Mouse (Mus musculus) embryonic facial prominence, embryonic 14.5 days (tissue): ENCODE measurements around the gene Dbh. TPM values are rescaled to one million over a fixed set of nuclear protein-coding genes. Genes with fewer than 3 reads are reported as not detected.

Experiments
- ATAC-seq: fragments of 200-750 bp; cut with Nextera tagmentation; 2 replicates; pipeline ENCODE4 v1.8.0; 2017; ENCODE audit warnings: low read depth, moderate number of reproducible peaks, moderate TSS enrichment
- DNase-seq: peaks from one replicate; pipeline ENCODE4 v3.0.0-alpha.2; 2015; ENCODE audit warnings: low spot score
- H3K27ac ChIP-seq: fragments of 300-500 bp; sonication (generic); replicated peaks from 2 replicates; pipeline ENCODE4 v1.5.1; 2014; ENCODE audit warnings: low read depth, mild to moderate bottlenecking, low read length, moderate library complexity
- H3K27me3 ChIP-seq: fragments of 300-500 bp; sonication (generic); replicated peaks from 2 replicates; pipeline ENCODE4 v1.6.1; 2014; ENCODE audit warnings: low read length; ENCODE audit not compliant: control insufficient read depth, insufficient read depth
- H3K36me3 ChIP-seq: fragments of 300-500 bp; sonication (generic); 2 replicates; pipeline ENCODE4 v1.6.1; 2014; ENCODE audit warnings: low read length, mixed read lengths; ENCODE audit not compliant: control insufficient read depth, insufficient read depth
- H3K4me1 ChIP-seq: fragments of 300-500 bp; sonication (generic); 2 replicates; pipeline ENCODE4 v1.6.1; 2014; ENCODE audit warnings: antibody characterized with exemption, low read length; ENCODE audit not compliant: control insufficient read depth, insufficient read depth
- H3K4me2 ChIP-seq: fragments of 300-500 bp; sonication (generic); 2 replicates; pipeline ENCODE4 v1.6.1; 2014; ENCODE audit warnings: low read depth, mild to moderate bottlenecking, low read length, moderate library complexity, mixed read lengths
- H3K4me3 ChIP-seq: fragments of 300-500 bp; sonication (generic); 2 replicates; pipeline ENCODE4 v1.5.1; 2014; ENCODE audit warnings: low read depth, mild to moderate bottlenecking, low read length
- H3K9ac ChIP-seq: fragments of 300-500 bp; sonication (generic); 2 replicates; pipeline ENCODE4 v1.6.1; 2014; ENCODE audit warnings: low read depth, mild to moderate bottlenecking, low read length, moderate library complexity, mixed read lengths
- H3K9me3 ChIP-seq: fragments of 300-500 bp; sonication (generic); 2 replicates; pipeline ENCODE4 v1.6.1; 2016; ENCODE audit warnings: low read length; ENCODE audit not compliant: control insufficient read depth
- WGBS: fragments of 180-500 bp; shearing (Covaris S2); extraction: QIAGEN DNeasy Blood & Tissue Kit; methylation state at CpG from one replicate; pipeline ENCODE4 v1.1.7; 2014; 5-methylcytosine and 5-hydroxymethylcytosine counted together
- polyA plus RNA-seq: library from polyadenylated mRNA; unstranded; fragments of >200 nt; fragmentation: Nextera tagmentation; extraction: Ambion mirVana; gene quantifications from 2 replicates; pipeline ENCODE4 v1.2.1, GENCODE M21; 2014

Gene Dbh
- polyA plus RNA-seq, 1 experiment from 2014 or later: 3.9 TPM

DNA sequence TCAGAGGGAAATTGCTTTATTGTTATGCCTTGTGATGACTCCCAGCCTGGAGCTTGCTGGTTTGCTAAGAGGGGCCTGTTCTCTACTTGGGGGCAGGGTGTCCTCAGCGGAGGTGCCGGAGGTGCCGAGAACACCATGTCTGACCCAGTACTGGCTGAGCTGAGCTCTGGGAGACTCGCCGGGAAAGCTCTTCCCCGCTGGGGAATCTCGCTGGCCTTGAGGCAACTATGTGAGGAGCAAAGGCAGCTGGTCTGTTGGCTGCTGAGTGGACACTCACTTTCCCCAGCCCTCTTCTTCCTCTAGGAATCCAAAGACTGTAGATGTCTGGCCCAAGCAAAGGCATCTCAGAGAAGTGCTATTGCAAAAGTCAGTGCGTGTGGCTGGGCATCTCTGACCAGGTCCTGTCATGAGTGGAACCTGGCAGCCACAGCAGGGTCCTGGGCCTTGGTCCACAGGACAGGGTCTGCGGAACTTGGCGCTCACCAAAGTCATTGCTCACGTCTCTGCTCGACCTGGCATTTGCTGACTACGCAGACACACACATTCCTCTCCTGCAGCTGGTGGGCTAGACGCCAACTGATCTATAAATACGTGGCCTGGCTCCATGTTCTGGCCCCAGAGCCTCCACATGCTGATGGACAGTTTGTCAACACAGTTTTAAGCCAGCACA lies 41.2 kb downstream of the Dbh start:
- Histone ChIP-seq H3K4me1 (peaks cover 5% of the 10 kb centered on the region), H3K4me3 (no peak overlapping the region), H3K27ac (no peak overlapping the region), H3K27me3 (no peaks in the 10 kb centered on the region), H3K9me3 (no peaks in the 10 kb centered on the region), H3K4me2 (no peak overlapping the region), H3K36me3 (no peaks in the 10 kb centered on the region), H3K9ac (no peak overlapping the region)
- DNase-seq: peak; percentile 59
- 73% methylated on average over 15 of the region's 15 CpGs for WGBS
- ATAC-seq: no peak

GRCm38 (mm10) chr2:27207126-27207525 lies 42.1 kb downstream of the Dbh start:
- H3K27ac ChIP-seq: no peak overlapping the region
- DNase-seq (no peak), ATAC-seq (no peak)
- H3K36me3 ChIP-seq: no peaks in the 10 kb centered on the region
- peaks cover 5% of the 10 kb centered on the region for H3K4me1 ChIP-seq
- no peaks in the 10 kb centered on the region for H3K9me3 ChIP-seq
- H3K4me3 ChIP-seq: no peak overlapping the region
- 97% methylated on average over 5 of the region's 5 CpGs for WGBS
- no peak overlapping the region for H3K9ac ChIP-seq
- no peak overlapping the region for H3K4me2 ChIP-seq
- H3K27me3 ChIP-seq: no peaks in the 10 kb centered on the region

DNA sequence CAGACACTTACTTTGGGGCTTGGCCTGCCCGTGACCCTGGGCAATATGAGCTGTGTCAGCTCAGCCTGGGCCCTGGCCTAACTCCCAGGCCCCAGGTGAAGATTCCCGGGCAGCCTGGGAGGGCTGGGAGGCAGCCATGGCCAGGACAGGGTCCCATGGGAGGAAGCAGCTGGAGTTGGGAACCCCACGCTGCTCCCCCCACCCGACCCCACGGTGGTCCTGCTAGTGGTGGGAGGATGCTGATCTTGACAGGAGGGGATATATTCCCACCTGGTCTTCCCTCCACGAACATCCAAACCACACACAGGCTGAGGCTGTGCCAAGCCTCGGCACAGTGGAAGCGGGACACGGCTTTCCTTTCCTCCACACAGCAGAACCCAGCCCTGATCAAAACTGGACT lies 44.3 kb downstream of the Dbh start:
- 56% methylated on average over 9 of the region's 9 CpGs for WGBS
- Histone ChIP-seq H3K9ac (no peak overlapping the region), H3K27me3 (no peaks in the 10 kb centered on the region), H3K27ac (no peak overlapping the region), H3K4me2 (no peak overlapping the region), H3K36me3 (no peaks in the 10 kb centered on the region), H3K4me1 (peaks cover 5% of the 10 kb centered on the region), H3K9me3 (no peaks in the 10 kb centered on the region), H3K4me3 (no peak overlapping the region)
- ATAC-seq: no peak
- peak; percentile 19 for DNase-seq

DNA sequence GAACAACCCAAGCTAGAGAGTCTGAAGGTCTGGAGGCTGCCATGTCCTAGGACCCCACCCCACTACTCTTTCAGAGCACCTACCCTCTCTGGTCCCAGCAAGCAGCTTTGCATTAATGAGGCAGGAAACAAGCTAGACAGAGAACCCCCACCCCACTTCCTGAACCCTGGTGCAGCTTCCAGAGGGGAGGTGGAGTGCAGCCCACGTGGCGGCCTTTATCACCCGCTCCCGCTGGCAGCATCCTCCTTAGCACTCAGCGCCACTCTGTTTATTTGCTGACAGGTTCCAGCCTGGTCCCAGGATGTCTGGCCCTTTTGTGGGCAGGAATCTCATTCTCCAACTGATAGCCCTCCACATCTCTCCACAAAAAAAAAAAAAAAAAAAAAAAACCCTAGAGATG lies 44.8 kb downstream of the Dbh start:
- Histone ChIP-seq H3K4me3 (no peak overlapping the region), H3K9me3 (no peaks in the 10 kb centered on the region), H3K27me3 (no peaks in the 10 kb centered on the region), H3K27ac (no peak overlapping the region), H3K4me1 (peaks cover 5% of the 10 kb centered on the region), H3K36me3 (no peaks in the 10 kb centered on the region), H3K9ac (no peak overlapping the region), H3K4me2 (no peak overlapping the region)
- ATAC-seq: no peak
- WGBS: 36% methylated on average over 5 of the region's 5 CpGs
- peak; percentile 28 for DNase-seq

- Histone ChIP-seq H3K9ac (no peak overlapping the region), H3K4me3 (no peak overlapping the region), H3K36me3 (no peaks in the 10 kb centered on the region), H3K4me1 (peaks cover 5% of the 10 kb centered on the region), H3K27me3 (no peaks in the 10 kb centered on the region), H3K9me3 (no peaks in the 10 kb centered on the region), H3K27ac (no peak overlapping the region), H3K4me2 (no peak overlapping the region)
- DNase-seq (peak; percentile 43), ATAC-seq (no peak)
- 55% methylated on average over 7 of the region's 7 CpGs for WGBS
Measured at GRCm38 (mm10) chr2:27210255-27210654, 45.2 kb downstream of the Dbh start.

- Histone ChIP-seq H3K27me3 (no peaks in the 10 kb centered on the region), H3K4me3 (no peak overlapping the region), H3K27ac (no peak overlapping the region), H3K4me1 (peaks cover 5% of the 10 kb centered on the region), H3K36me3 (no peaks in the 10 kb centered on the region), H3K9ac (no peak overlapping the region), H3K4me2 (no peak overlapping the region), H3K9me3 (no peaks in the 10 kb centered on the region)
- ATAC-seq (no peak), DNase-seq (no peak)
- WGBS: 79% methylated on average over 12 of the region's 12 CpGs
Measured at GRCm38 (mm10) chr2:27210676-27211210, 45.7 kb downstream of the Dbh start.

- Histone ChIP-seq H3K9ac (no peak overlapping the region), H3K9me3 (no peaks in the 10 kb centered on the region)
- DNase-seq: no peak
Measured at GRCm38 (mm10) chr2:27211966-27212893, 47.2 kb downstream of the Dbh start.

DNA sequence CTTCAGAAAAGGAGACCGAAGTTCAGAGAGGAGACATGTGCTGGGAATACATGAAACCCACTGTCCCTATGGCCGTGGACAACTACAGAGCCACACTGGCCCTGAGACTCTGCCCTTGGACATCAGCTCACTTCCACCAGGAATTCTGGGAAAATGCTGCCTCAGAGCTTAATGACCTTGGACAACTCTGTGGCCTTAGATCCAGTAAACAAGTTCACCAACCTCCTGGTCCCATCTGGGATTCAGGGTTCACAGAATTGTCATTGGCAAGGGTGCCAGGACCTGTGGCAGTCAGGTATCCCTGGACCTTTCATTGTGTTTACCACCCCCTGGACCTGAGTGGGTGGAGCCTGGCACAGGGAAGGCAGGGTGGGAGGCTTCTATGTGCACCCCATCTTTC lies 50.5 kb downstream of the Dbh start:
- Histone ChIP-seq H3K4me2 (no peak overlapping the region), H3K36me3 (no peaks in the 10 kb centered on the region), H3K9ac (no peak overlapping the region), H3K4me1 (no peaks in the 10 kb centered on the region), H3K27ac (no peak overlapping the region), H3K4me3 (no peak overlapping the region), H3K27me3 (no peaks in the 10 kb centered on the region), H3K9me3 (no peaks in the 10 kb centered on the region)
- DNase-seq (no peak), ATAC-seq (no peak)
- WGBS: 84% methylated on average over 2 of the region's 2 CpGs

More at GRCm38 (mm10) chr2:27211966-27212893, 47.2 kb downstream of the Dbh start:
- Histone ChIP-seq H3K36me3 (no peaks in the 10 kb centered on the region), H3K27ac (no peak overlapping the region), H3K4me1 (peaks cover 5% of the 10 kb centered on the region), H3K4me3 (no peak overlapping the region), H3K27me3 (no peaks in the 10 kb centered on the region), H3K4me2 (no peak overlapping the region)
- no peak for ATAC-seq
- WGBS: 65% methylated on average over 6 of the region's 8 CpGs
